Mouse (Mus musculus): ENCODE measurements around the gene Defb45.

- no peak for TF ChIP-seq POLR2A (IDR thresholded peaks at IDR 0.05; ENCODE audit: low read depth, low read length)
- TF ChIP-seq CTCF (IDR thresholded peaks at IDR 0.05; ENCODE audit: borderline replicate concordance, insufficient read depth, low read length) = no peak
These were observed 19.1 kb downstream of the Defb45 start, which contains the start of gene Defb19 for GRCm38 (mm10) chr2:152580107-152580506.
